Mouse (Mus musculus) v-Abl transformed pro-B cells (cell line): ENCODE measurements around the gene Fbxo6.

Experiments
- in situ Hi-C, 2 experiments: fragments of 400-800 bp; cut with MboI; formaldehyde crosslinking; loops; one replicate each; pipeline ENCODE4 v1.15.1; 2025; ENCODE audit not compliant: unreplicated experiment in 2 of 2

Fbxo6 gene

GRCm38 (mm10) chr4:148130561-148131413, 21.2 kb downstream of the Fbxo6 start, which contains the start of gene Draxin:
Gene Draxin (minus strand): TSS chr4:148130698.
- in situ Hi-C loops, result no loop called here

DNA sequence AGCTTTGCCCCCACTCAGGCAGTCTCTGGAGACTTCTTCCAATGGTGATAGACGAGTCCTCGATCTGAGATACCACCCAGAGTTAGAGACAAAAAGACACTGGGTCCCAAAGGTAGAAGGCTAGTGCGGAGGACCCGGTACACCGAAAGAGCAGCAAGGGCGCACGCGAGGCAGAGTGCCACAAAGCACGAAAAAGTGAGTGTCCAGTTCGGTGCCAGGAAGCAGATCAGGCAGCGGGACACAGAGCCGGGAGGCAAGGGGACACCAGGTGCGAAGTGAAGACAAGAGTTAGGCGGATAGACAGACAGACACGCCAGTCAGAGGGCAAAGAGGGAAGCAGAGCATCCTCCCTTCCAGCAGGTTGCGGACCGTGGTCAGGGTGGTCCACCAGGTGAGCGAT, 21.8 kb downstream of the Fbxo6 start, which contains the start of gene Mad2l2:
Mad2l2 (plus strand) TSS at position 252 of the 400 bp plus-strand sequence.
- in situ Hi-C loops, result no loop called here

DNA sequence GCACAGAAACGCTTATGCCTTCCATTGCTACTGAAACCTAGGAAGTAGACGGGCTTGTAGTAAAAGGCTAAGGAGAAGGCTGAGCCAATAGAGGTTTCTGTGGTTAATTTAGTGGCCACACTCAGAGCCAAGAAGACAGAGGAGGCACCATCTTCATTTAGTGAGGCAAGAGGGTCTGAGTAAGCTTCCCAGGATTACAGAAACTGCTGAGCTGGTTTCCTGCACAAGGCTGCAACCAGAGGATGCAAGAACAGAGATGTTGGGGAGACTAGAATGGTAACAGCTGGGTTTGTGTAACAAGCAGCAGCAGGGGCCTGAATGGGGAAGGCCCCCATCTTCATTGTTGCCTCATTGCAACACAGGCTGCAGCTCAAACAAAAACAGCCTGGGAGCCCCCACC, 23.3 kb downstream of the Fbxo6 start:
- in situ Hi-C loops, result no loop called here

- in situ Hi-C loops, result no loop called here
Observed at GRCm38 (mm10) chr4:148128241-148128640, 23.7 kb downstream of the Fbxo6 start.

DNA sequence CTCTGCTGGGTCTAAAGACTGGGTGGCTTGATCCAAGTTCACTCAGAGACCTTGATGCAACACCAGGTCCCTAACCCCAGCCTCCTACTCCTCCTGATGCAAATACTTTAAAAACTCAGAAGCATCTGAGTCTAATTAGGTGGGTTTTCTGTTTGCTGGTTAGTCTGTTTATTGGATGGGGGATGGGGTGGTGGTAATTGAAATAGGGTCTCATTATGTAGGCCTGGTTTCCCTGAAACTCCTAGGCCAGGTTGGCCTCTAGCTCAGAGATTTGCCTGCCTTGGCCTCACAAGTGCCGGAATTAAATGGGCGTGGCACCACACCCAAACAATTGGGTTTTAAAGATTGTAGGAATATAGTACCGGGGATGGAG, 29.3 kb downstream of the Fbxo6 start:
- in situ Hi-C loops, result no loop called here

DNA sequence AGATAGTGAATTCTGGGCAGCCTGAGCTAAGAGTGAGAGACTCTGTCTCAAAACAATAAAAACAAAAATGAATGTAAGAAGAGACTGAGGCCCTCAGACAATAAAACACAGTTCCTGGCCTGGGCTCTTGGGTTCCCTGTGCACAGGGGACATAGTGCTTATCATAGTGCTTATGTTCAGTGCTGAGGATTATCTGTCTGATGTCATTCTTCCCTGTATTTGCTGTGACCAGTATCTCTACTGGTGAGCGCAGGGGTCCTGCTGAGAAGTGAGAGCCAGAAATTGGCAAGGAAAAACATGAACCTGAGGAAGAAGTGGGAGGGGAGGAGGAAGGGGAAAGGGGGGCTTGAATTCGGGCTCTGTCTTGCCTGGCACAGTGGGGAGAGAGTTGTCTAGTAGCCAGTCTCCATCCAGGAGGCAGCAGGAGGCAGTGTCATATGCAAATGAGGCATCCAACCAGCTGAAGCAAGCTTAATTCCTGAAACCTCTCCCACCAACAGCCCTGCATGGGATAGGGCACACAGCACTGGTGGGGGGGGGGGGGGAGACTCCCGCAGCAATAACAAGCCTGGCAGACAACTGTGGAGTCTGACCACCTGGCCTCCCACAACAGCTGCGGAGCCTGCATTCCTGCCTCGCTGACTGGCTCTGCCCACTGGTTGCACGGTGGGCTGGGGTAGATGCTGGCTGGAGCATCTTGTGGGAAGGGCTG, 29.8 kb downstream of the Fbxo6 start:
- in situ Hi-C loops, result no loop called here

DNA sequence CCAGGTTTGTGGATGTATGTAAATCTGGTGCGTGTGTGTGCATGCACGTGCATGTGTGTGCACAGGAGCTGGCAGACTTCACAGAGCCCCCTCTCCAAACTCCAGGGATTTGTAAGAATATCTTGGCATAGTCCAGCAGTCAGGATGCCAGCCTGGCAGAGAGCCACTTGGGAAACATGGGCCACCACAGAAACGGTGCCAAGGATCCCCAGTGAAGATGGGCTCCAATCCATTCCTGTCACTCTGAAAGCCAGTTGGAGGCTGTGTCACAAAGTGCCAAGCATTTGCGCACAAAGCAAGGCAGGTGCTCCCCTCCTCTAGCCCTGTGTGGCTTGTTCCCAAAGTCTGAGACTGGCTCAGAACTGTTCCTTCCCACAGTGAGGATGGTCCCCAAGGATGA, 30.6 kb downstream of the Fbxo6 start:
- in situ Hi-C loops, result no loop called here

DNA sequence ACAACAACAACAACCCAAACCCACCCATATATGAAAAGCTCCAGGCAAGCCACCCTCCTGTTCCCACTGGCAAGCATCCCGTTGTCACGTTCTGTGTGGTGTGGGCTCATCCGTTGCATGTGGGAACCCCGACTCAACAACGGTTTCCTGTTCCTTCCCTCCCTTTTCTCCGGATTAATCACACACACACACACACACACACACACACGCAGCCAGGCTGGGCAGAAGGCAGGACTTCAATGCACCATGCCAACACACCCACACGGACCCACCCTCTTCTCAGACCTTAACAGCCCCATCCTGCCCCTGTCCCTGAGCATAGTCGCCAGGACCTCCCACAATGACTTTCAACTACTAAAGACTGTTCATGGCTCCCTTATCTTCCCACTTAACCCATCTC, 31.4 kb downstream of the Fbxo6 start:
- in situ Hi-C loops, result no loop called here

- in situ Hi-C loops, result loop anchor here in 1 of 2 experiments (5.0 to 10.0 kb wide), 3 partner anchors 33 to 488 kb away; partner anchors contain the start of gene Fbxo6
Observed at GRCm38 (mm10) chr4:148119578-148119977, 32.4 kb downstream of the Fbxo6 start.

GRCm38 (mm10) chr4:148117392-148117791, 34.5 kb downstream of the Fbxo6 start:
- in situ Hi-C loops, result loop anchor here in 1 of 2 experiments (5.0 to 10.0 kb wide), 3 partner anchors 35 to 490 kb away; partner anchors contain the start of gene Fbxo6

DNA sequence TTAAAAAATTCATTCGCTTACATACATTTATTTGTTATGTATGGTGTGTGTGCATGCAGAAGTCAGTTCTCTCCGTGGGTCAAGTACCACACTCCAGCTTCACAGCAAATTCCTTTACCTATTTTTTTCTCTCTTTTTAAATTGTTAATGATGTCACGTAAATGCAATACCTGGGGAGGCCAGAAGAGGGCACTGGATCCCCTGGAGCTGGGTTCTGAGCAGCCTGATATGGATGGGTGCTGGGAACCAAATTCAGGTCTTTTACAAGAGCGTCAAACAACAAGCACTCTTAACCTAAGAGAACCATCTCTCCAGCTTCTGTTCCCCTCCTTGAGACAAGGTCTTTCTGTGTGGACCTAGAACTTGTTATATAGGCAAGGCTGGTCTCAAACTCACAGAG, 35.3 kb downstream of the Fbxo6 start:
- in situ Hi-C loops, result loop anchor here in 1 of 2 experiments (5.0 to 10.0 kb wide), 3 partner anchors 36 to 491 kb away; partner anchors contain the start of gene Fbxo6

DNA sequence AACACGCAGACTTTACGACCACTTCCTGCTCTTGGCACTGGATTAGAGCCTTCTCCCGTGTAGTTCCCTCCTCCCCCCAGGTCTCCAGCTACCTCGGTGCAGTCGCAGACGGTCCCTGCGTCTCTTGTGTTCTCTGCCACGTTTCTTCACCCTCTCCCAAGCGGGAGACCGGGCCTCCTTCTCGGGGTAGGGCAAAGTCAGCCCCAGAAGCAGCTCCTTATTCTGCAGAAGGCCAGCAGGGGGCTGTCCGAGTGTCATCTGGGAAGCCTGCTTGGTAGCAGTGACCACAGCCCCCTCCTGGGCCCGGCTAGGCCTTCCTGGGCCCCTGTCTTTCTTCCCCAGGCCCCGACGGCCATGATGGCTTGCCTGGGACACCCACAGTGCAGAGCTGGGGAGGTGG, 36.5 kb downstream of the Fbxo6 start:
- in situ Hi-C loops, result loop anchor here in 1 of 2 experiments (5.0 to 10.0 kb wide), 3 partner anchors 37 to 492 kb away; partner anchors contain the start of gene Fbxo6

- in situ Hi-C loops, result loop anchor here (5.0 to 10.0 kb wide), 6 partner anchors 37 to 492 kb away; partner anchors contain the start of genes Fbxo6 (in 1 of the 2) and Masp2 (in 1 of the 2)
Observed at GRCm38 (mm10) chr4:148114758-148115391, 37.1 kb downstream of the Fbxo6 start.

GRCm38 (mm10) chr4:148112519-148112918, 39.4 kb downstream of the Fbxo6 start:
- in situ Hi-C loops, result loop anchor here (5.0 to 10.0 kb wide), 4 partner anchors 55 to 490 kb away; partner anchors contain the start of gene Masp2 (in 1 of the 2)

DNA sequence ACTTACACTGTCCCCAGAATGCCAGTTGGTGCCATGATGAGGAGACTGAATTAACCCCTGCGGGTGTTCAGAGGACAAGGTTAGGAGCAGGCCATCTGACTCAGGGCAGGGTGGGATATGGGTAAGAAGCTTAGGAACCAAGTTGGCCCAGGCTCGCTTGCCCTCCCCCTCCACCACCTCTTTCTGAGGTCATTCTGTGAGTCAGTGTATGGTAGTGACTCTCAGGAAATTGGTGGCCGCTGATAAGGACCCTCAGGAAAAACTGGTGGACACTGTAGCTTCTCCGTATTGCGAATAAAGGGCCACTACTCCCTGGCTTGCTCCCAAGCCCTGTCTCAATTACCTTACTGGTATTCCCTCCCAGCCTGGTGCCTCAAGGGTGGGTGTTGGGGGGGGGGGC, 42.7 kb downstream of the Fbxo6 start:
- in situ Hi-C loops, result no loop called here

GRCm38 (mm10) chr4:148108565-148109100, 43.3 kb downstream of the Fbxo6 start:
- in situ Hi-C loops, result no loop called here

DNA sequence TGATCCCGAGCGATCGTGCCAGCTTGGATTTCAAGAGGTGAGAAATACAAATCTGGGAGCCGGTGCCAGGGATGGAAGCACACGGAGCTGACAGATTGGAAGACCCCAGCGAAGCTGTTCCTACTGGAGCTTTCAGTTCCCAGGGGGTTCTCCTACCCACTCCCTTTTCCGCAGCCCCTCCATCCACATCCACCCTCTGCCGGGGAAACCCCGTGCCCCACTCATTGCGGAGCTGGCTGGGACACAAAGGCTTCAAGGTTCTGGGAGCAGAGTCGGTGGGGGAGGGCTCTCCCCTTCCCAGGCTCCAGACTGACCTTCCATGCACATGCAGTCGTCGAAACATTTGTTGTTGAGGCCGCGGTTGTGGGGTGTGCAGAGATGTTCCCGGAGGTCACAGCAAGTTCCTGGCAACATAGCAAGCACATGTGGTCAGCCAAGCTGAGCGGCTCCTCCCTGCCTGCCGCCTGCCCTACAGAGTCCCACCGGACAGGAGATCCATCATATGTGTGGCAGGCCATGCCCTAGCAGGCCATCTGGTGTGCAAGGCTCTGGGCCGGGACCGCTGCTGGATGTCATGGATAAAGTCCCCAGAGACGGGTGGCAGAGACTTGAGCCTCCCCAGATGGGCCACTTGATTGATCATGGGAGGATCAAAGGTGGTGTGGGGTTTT, 44.2 kb downstream of the Fbxo6 start:
- in situ Hi-C loops, result no loop called here

- in situ Hi-C loops, result no loop called here
Observed at GRCm38 (mm10) chr4:148104146-148104545, 47.8 kb downstream of the Fbxo6 start.

GRCm38 (mm10) chr4:148101801-148102527, 50.0 kb downstream of the Fbxo6 start:
- in situ Hi-C loops, result no loop called here
